Mouse (Mus musculus) induced T-regulatory cell, adult 2 months (primary cell): ENCODE results near the gene Syt10.
"Not testable (repeated sequence)": the region's sequence is repeated elsewhere in the genome, so short reads cannot be mapped to it uniquely, and the experiment has no call there.

Source experiments
- DNase-seq: peaks from one replicate; pipeline ENCODE4 v3.0.0-alpha.2; 2012; ENCODE audit warnings: low read depth

Gene Syt10

DNA sequence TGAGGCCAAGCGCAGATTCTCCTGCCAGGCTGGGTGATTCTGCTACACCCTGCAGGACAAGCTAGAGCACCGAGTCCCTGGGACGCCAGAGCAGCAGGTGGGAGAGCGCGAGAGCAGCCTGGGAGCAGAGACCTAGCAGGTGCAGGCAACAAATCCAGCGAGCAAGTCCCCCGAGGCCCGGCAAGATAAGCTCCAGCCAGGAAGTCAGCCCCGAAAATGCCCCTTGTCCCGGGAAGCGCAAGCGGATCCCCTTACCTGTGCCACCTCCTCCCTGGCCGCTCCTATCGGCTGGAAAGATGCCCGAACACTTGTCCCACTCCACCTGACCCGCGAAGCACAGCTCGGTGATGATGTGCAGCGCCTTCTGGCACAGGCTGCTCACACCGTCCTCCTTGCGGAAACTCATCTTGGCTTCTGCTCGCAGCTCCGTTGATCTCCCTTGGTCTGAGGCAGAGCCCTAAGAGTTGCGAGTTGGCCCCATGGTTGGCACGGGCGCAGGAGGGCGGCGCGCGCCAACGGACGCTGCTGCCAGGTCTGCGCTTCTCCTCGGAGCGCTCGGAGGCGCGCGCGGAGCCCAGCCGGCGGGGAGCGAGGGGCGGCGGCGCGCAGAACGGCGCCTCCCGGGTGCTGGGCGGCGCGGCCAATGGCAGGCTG is at the start of gene Syt10:
Gene Syt10, minus strand, starts transcription at position 497 of the 654 bp plus-strand sequence.
- no peak for DNase-seq

DNA sequence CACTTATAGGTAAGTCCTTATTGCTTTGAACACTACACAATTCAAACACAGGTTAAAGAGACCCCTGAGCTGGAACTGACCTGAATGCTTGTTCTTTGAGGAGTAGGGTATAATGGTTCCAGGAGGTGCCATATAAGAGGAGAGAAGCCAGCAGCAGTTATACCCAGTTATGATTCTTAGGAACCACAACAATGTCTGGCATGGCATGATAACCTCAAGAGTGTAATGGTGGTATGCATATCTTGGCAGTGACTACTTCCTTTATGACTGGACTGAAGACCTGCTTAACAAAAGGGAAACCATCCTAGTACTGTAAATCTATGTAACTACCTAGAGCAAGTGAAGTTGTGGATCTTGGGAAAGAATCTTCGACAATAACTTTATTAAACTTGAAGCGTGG is 42.1 kb upstream of the Syt10 start:
- DNase-seq: no peak

DNA sequence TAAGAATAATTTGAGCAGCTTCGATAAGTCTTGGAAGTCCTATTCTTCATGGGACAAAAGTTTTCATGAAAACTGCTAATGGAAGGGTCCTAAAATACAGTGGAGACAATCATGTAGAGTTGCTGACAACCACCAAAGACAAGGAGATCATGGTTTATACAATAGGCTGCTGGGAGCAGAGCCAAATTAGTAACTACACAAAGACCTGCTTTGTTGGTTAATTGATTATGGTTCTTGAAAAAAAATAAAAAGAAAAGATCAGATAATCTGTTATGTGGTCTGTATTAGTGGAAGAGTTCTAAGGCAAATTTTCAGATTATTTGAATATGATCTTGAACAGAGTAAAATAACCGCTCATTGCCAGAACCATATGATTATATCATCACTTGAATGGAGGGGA is 37.3 kb upstream of the Syt10 start:
- DNase-seq: no peak

DNA sequence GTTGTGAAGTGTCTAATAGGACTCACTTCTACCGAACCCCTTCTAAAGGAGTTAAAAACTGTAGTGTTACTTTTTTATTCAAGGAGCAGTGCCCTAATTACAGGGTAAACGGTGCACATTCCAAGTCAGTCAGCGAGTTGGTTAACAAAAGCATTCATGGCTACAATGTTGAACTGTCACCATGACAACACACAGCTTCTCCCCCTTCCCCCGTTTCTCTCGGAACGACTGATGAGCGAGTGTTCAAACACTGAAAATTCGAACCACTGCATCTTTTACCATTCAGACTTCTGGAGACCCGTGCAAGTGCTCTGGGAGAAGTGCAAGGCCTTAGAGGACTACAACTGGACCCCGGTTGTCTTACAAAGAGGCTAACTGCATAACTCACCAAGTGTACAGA is 25.6 kb downstream of the Syt10 start:
- DNase-seq: no peak

DNA sequence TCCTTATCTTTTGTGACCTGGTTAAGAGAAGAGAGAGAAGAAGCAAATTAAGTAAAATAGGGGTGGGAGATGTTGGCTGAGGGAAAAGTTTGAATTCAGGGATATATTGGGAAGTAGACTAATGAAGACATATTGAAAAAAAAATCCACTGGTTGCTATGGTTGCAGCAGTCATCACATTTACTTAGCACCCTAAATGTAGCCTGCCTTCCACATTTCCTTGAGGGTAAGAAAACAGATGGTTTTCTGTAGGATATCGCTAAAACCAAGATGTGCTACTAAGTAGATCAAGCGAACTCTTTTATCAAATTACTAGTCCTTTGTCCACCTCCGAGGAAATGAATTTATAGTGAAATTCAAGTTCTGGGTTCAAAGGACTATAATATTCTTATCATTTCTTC is 37.2 kb downstream of the Syt10 start:
- no peak for DNase-seq

DNA sequence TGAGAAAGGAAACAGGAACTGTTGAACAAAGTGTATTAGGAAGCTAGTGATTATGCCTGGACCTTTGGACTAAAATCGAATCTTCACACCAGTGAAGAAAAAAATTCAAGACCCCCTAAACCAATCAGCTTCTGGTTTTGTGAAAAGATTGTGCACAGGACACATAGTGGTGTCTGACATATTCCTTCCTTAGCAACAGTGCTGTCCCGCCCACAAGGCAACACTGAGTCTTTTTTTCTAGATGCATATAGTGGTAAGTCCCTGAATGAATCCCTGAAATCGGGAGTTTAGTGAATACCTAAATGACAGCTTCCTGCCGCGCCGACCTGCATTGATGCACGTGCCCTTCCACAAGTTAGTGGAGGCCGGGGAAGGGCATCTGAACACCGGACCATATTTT is 61.7 kb downstream of the Syt10 start:
- DNase-seq: no peak

DNA sequence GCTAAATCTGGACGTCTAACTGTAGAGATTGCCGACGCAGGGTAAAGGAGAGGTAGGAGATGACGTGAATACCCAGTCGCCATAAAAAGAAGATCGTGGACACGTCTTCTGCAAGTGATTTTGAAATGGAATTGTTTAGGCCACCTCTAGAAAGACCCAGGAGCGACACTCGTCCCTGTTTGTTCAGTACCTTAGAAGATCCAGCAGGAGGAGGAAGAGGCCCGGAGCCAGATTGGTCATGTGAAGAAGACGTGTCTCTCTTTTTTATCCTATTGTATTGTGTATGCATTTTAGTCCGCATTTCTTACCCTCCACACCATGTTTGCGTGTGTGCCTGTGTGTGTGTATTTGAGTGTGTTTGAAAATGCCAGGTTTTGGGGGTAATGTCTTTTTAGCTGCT is 75.6 kb downstream of the Syt10 start:
- DNase-seq: not testable (repeated sequence)

DNA sequence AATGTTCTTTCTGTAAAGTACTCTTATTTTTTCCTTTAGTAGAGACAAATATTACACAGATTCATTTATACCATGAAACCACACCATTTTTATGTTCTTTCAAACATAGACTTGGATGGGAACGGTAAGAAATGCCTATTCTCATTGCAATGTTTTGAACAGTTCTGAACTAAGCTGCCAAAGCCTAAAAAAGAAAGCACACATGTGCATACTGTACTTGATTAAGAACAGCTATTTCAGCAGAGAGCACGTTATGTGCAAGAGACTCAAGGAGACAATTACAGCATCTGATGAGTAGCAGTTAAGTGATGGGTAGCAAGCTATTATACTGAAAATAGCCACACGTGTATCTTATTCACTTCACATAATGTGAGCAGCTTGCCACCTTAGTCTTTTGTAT is 108.0 kb downstream of the Syt10 start:
- DNase-seq: no peak
